Mouse (Mus musculus) stomach, postnatal 0 days (tissue): Measurements from ENCODE around the gene Urgcp.

Experiments
- CTCF ChIP-seq: IDR thresholded peaks from 2 replicates; pipeline ENCODE4 v1.5.1; 2016; ENCODE audit warnings: antibody characterized with exemption, low read depth, mild to moderate bottlenecking, moderate library complexity
- EP300 ChIP-seq: optimal IDR thresholded peaks from 2 replicates; pipeline ENCODE3; 2016; ENCODE audit warnings: antibody characterized with exemption

DNA sequence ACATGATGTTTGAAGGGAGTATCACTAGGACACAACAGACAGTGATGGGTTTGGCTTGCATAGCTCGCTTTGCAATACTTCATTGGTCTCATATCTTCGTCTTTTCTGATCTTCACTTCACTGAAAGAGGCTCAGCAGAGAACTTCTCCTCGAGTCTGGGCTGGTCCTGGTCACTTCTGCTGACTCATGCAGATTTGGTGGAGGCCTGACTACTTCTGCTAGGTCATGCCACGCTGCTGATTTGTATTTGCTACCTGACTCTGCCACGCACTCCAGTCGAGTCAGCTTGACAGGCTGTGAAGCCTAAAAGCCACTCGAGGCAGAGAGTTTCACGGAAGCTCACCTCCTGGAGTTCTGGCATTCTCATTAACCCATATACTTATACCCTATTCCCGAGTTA, 45.8 kb upstream of the Urgcp start:
- no peak for TF ChIP-seq CTCF
- no peak for TF ChIP-seq EP300
